Mouse (Mus musculus) skeletal muscle tissue, adult 2 months (tissue): ENCODE data around the gene Prpf38a.

ENCODE experiments used
- DNase-seq: peaks from one replicate; pipeline ENCODE4 v3.0.0-alpha.2; 2012; ENCODE audit warnings: low read depth, low spot score

Prpf38a gene

GRCm38 (mm10) chr4:108578840-108579742 lies at the start of gene Prpf38a, which contains the start of gene Orc1:
Gene Prpf38a (minus strand): TSS chr4:108579336.
Gene Orc1 (plus strand): TSS chr4:108579423.
- DNase-seq = peak; percentile 90

DNA sequence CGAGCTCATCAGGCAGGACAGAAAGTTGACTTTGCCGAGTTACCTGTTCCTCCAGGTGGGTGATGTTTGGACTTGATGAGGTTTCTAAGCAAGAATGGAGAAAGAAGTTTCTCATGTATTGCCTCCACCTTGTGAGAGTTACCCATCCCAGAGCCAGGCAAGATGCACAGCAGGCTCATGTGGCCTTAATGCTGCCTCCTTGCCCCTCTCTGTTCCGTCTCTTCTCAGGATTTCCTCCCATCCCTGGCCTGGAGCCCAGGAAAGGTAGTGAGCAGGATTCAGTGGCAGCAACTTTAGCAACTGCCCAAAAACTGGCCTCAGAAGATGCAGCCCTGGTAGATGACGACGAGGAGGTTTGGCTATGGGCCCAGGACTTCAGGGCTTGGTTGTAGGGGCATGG lies 47.9 kb upstream of the Prpf38a start:
- no peak for DNase-seq

DNA sequence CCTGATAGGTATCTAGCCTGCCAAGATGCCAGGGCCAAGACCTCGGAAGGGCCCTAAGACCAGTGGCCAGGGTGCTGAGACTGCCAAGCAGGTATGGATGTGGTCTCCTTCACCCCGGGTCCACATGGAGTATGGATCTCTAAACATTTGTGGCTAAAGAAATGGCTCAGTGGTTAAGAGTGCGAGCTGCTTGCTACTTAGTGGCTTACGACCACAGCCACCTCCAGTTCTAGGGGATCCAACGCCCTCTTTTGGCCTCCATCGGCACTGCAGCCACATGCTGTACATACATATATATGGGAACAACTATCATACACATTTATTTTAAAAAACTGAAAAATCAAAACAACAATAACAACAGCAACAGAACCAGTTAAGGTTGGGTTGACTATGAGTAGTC lies 42.4 kb upstream of the Prpf38a start:
- DNase-seq = no peak

DNA sequence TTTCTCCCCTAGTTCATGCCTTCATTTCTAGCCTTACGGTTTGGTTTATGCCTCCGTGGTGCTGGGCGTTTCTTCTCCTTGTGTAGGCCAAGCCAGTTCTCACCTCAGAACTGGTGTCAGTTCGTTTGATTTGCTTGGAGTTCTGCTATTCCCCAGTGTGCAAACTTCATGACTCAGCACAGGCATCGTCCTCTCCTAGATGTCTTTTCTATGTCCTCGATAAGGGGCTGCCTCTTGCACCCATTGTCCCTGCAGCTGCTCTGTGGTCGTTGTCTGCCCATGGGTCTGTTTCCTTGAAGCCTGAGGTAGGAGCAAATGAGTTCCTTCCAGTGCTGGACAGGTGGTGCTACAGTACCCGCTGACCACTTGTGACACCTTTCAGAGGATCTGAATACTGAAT lies 41.4 kb upstream of the Prpf38a start:
- DNase-seq = no peak

GRCm38 (mm10) chr4:108619587-108620341 lies 40.6 kb upstream of the Prpf38a start, which contains the start of gene Cc2d1b:
Gene Cc2d1b (plus strand): TSS chr4:108619940.
- DNase-seq = peak; percentile 88

DNA sequence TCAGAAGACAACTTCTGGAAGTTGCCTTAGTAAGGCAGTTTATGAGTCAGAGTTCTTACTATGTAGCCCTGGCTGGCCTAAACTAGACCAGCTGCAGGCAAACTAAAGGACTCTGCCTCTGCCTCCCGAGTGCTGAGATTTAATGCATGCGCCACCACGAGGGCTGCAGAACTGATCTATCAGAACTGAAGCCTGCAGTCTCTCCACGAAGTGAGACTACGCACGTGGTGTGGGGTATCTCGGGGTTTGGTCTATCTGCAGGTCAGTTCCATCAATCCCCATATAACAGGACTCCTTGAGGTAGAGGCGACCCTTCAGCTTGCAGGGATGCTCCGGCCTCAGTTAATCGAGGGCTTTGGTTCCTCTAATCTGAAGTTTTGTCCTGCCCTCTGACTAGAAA lies 40.0 kb upstream of the Prpf38a start:
- DNase-seq = no peak

- no peak for DNase-seq
Measured at GRCm38 (mm10) chr4:108618586-108618985, 39.5 kb upstream of the Prpf38a start.

DNA sequence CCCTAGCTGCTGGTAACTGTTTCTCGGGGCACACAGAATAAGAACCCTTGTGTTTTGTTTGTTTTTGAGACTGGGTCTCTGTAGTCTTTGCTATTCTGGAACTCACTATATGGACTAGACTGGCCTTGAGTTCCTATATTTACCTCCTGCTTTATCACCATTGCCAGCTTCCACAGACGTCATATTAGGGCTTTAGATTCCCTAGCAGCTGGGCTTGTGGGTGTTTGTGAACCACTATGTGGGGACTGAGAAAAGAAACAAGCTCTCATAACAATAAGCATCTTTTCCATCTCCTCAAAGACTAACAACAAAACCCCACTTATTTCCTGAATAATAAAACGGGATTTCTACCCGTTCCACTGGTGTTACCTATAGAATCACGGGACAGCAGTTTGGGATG lies 31.8 kb upstream of the Prpf38a start:
- DNase-seq = no peak

- no peak for DNase-seq
Measured at GRCm38 (mm10) chr4:108608651-108609050, 29.5 kb upstream of the Prpf38a start.

DNA sequence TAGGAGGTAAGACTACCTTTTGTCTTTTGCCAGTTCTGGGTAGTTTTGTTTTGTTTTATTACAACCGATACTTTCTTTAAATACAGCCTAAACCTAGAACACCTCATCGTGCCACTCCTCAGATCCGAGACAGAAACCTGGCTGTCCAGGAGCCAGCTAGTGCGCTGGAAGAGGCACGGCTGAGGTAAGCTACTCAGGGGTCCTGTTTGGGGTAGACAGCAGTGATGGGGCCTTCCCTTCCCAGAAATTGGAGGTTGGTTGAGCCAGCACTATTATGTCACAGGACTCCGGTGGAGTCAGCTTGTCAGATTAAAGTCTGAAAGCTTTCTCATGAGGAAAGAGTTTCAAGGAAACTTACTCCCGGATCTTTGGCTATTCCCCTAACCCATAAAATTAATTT lies 22.7 kb upstream of the Prpf38a start:
- DNase-seq = no peak

DNA sequence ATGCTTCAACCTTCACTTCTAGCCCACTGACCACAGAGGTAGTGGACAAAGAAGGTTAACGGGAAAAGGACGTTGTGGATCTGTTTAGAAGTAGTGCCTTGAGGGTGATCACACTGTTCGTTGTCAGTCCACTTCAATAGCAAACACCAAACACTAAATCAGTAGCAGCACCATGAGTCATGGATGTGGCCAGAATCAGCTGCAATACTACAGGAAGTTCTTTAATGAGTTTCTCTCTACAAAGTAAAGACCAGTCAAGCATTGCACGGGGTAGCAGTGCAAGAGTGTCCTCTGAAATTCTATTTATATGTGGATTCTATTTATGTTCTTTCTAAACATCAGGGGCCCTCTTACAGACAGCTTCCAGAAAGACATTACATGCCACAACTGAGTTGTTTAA lies 19.2 kb upstream of the Prpf38a start:
- no peak for DNase-seq

- DNase-seq = no peak
Measured at GRCm38 (mm10) chr4:108595785-108596184, 16.6 kb upstream of the Prpf38a start.

- no peak for DNase-seq
Measured at GRCm38 (mm10) chr4:108593376-108593775, 14.2 kb upstream of the Prpf38a start.

- DNase-seq = no peak
Measured at GRCm38 (mm10) chr4:108579743-108580411, 741 bp upstream of the Prpf38a start.

DNA sequence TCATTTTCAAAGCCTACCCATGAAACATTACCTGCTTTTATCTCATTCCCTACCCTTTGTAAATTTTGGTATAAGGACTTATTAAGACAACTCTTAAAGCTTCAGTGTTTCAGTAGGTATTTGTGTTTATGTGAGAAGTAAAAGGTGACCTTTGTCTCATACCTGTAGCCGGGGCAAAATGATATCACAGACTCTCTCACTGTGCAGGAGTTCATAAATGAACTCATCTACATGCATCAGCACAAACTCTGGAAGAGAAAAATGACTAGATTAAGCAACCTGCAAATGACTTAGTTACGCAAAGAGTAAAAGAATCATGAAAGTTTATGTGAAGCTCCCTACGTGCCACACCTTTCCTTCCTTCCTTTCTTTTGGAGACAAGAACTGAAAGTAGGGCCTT lies 6.5 kb downstream of the Prpf38a start:
- no peak for DNase-seq

GRCm38 (mm10) chr4:108565026-108565425 lies 14.1 kb downstream of the Prpf38a start:
- no peak for DNase-seq

DNA sequence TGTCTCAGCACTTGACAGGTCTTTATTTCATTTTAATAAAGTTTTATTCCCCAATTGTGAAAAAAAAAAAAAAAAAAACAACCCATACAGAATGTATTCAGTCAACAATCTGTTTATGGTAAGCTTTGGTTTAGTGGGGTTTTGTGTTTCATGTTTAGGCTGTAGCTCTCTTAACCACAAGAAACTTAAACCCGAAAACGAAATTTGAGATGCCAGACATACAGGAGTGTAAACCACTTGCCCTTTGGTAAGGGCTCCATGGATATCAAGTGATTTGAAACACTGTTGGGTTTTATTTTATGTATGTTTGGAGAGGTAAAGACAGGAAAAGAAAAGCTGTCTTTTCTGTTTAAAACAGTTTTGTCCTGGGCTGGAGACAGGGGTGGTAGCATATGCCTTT lies 39.4 kb downstream of the Prpf38a start:
- peak; percentile 3 for DNase-seq
